Mouse (Mus musculus): ENCODE data around the gene Tdrd9. TPM values are rescaled to one million over a fixed set of nuclear protein-coding genes. Genes with fewer than 3 reads are reported as not detected.
A peak's percentile ranks its signal among the peaks of the same experiment; 100 is the strongest.

The Tdrd9 gene
- polyA plus RNA-seq, 1 experiment from 2014 or later, result 0.23 TPM

GRCm38 (mm10) chr12:111972504-111972903, 1.1 kb downstream of the Tdrd9 start:
- no peak overlapping the region for H3K27ac ChIP-seq
- no peaks in the 10 kb centered on the region for H3K36me3 ChIP-seq
- no peak overlapping the region for H3K4me2 ChIP-seq (replicated peaks)
- ATAC-seq, result no peak
- H3K9ac ChIP-seq (replicated peaks), result no peak overlapping the region
- H3K4me3 ChIP-seq (replicated peaks), result no peak overlapping the region
- H3K27me3 ChIP-seq, result no peaks in the 10 kb centered on the region
- peaks cover 7% of the 10 kb centered on the region; the same call in 1 of the 2 replicates for H3K4me1 ChIP-seq (replicated peaks)
- WGBS, result 92% methylated on average over 10 of the region's 10 CpGs
- H3K9me3 ChIP-seq, result no peaks in the 10 kb centered on the region

GRCm38 (mm10) chr12:111974578-111974977, 3.2 kb downstream of the Tdrd9 start:
- H3K4me2 ChIP-seq (replicated peaks), result no peak overlapping the region
- H3K9me3 ChIP-seq, result no peaks in the 10 kb centered on the region
- no peak overlapping the region for H3K27ac ChIP-seq
- H3K27me3 ChIP-seq, result no peaks in the 10 kb centered on the region
- no peak for ATAC-seq
- no peaks in the 10 kb centered on the region for H3K36me3 ChIP-seq
- H3K9ac ChIP-seq (replicated peaks), result no peak overlapping the region
- H3K4me1 ChIP-seq (replicated peaks), result peaks cover 7% of the 10 kb centered on the region; the same call in 1 of the 2 replicates
- 91% methylated on average over 6 of the region's 6 CpGs for WGBS
- no peak overlapping the region for H3K4me3 ChIP-seq (replicated peaks)

- no peak overlapping the region for H3K4me2 ChIP-seq (replicated peaks)
- no peak overlapping the region for H3K27ac ChIP-seq
- H3K4me3 ChIP-seq (replicated peaks), result no peak overlapping the region
- H3K9me3 ChIP-seq, result no peaks in the 10 kb centered on the region
- no peak for ATAC-seq
- WGBS, result 69% methylated on average over 6 of the region's 6 CpGs
- H3K27me3 ChIP-seq, result no peaks in the 10 kb centered on the region
- H3K36me3 ChIP-seq, result no peaks in the 10 kb centered on the region
- no peak overlapping the region for H3K9ac ChIP-seq (replicated peaks)
- peaks cover 7% of the 10 kb centered on the region; the same call in 1 of the 2 replicates for H3K4me1 ChIP-seq (replicated peaks)
These were observed 5.8 kb downstream of the Tdrd9 start for GRCm38 (mm10) chr12:111977138-111977537.

GRCm38 (mm10) chr12:111978274-111978673, 6.9 kb downstream of the Tdrd9 start:
- Histone ChIP-seq H3K9ac (replicated peaks) (no peak overlapping the region), H3K4me3 (replicated peaks) (no peak overlapping the region), H3K27ac (no peak overlapping the region), H3K9me3 (no peaks in the 10 kb centered on the region), H3K4me1 (replicated peaks) (peaks cover 7% of the 10 kb centered on the region; the same call in 1 of the 2 replicates), H3K36me3 (no peaks in the 10 kb centered on the region), H3K4me2 (replicated peaks) (no peak overlapping the region), H3K27me3 (no peaks in the 10 kb centered on the region)
- no peak for ATAC-seq
- 82% methylated on average over 6 of the region's 6 CpGs for WGBS

GRCm38 (mm10) chr12:111980887-111981367, 9.6 kb downstream of the Tdrd9 start, which contains the start of gene Rd3l:
TSS of gene Rd3l (minus strand) at chr12:111981317.
- WGBS, result 81% methylated on average over 6 of the region's 6 CpGs
- no peak for ATAC-seq
- no peak within 1 kb of the TSS for H3K9ac ChIP-seq (replicated peaks)
- H3K4me2 ChIP-seq (replicated peaks), result no peak within 1 kb of the TSS
- no peaks in the 10 kb centered on the region for H3K36me3 ChIP-seq
- H3K4me3 ChIP-seq (replicated peaks), result no peak within 1 kb of the TSS
- no peaks in the 10 kb centered on the region for H3K27me3 ChIP-seq
- H3K4me1 ChIP-seq (replicated peaks), result peaks cover 7% of the 10 kb centered on the region; the same call in 1 of the 2 replicates
- no peaks in the 10 kb centered on the region for H3K9me3 ChIP-seq
- no peak within 1 kb of the TSS for H3K27ac ChIP-seq

- Histone ChIP-seq H3K9ac (replicated peaks) (no peak overlapping the region), H3K27ac (no peak overlapping the region), H3K36me3 (no peaks in the 10 kb centered on the region), H3K27me3 (no peaks in the 10 kb centered on the region), H3K9me3 (no peaks in the 10 kb centered on the region), H3K4me2 (replicated peaks) (no peak overlapping the region), H3K4me1 (replicated peaks) (peaks cover 4% of the 10 kb centered on the region; the same call in 1 of the 2 replicates), H3K4me3 (replicated peaks) (no peak overlapping the region)
- WGBS, result 72% methylated on average over 8 of the region's 8 CpGs
- no peak for ATAC-seq
These were observed 10.5 kb downstream of the Tdrd9 start for GRCm38 (mm10) chr12:111981831-111982230.

- Histone ChIP-seq H3K4me2 (replicated peaks) (no peak overlapping the region), H3K36me3 (no peaks in the 10 kb centered on the region), H3K9ac (replicated peaks) (no peak overlapping the region), H3K27ac (no peak overlapping the region), H3K4me3 (replicated peaks) (no peak overlapping the region), H3K4me1 (replicated peaks) (no peaks in the 10 kb centered on the region), H3K27me3 (no peaks in the 10 kb centered on the region), H3K9me3 (no peaks in the 10 kb centered on the region)
- no peak for ATAC-seq
- 77% methylated on average over 2 of the region's 2 CpGs for WGBS
These were observed 11.8 kb downstream of the Tdrd9 start for GRCm38 (mm10) chr12:111983165-111983564.

- H3K4me2 ChIP-seq (replicated peaks), result no peak overlapping the region
- H3K36me3 ChIP-seq, result no peaks in the 10 kb centered on the region
- no peak for ATAC-seq
- H3K9me3 ChIP-seq, result no peaks in the 10 kb centered on the region
- H3K27ac ChIP-seq, result no peak overlapping the region
- 51% methylated on average over 9 of the region's 9 CpGs for WGBS
- H3K4me3 ChIP-seq (replicated peaks), result no peak overlapping the region
- no peaks in the 10 kb centered on the region for H3K4me1 ChIP-seq (replicated peaks)
- no peaks in the 10 kb centered on the region for H3K27me3 ChIP-seq
- no peak overlapping the region for H3K9ac ChIP-seq (replicated peaks)
These were observed 15.4 kb downstream of the Tdrd9 start for GRCm38 (mm10) chr12:111986756-111987155.

- H3K4me1 ChIP-seq (replicated peaks), result no peaks in the 10 kb centered on the region
- no peaks in the 10 kb centered on the region for H3K27me3 ChIP-seq
- WGBS, result 87% methylated on average over 5 of the region's 5 CpGs
- no peaks in the 10 kb centered on the region for H3K36me3 ChIP-seq
- H3K4me2 ChIP-seq (replicated peaks), result no peak overlapping the region
- ATAC-seq, result no peak
- no peak overlapping the region for H3K9ac ChIP-seq (replicated peaks)
- no peaks in the 10 kb centered on the region for H3K9me3 ChIP-seq
- H3K27ac ChIP-seq, result no peak overlapping the region
- H3K4me3 ChIP-seq (replicated peaks), result no peak overlapping the region
These were observed 21.3 kb downstream of the Tdrd9 start for GRCm38 (mm10) chr12:111992626-111993025.

GRCm38 (mm10) chr12:111995161-111995560, 23.8 kb downstream of the Tdrd9 start:
- Histone ChIP-seq H3K27me3 (no peaks in the 10 kb centered on the region), H3K4me3 (replicated peaks) (no peak overlapping the region), H3K9ac (replicated peaks) (no peak overlapping the region), H3K4me1 (replicated peaks) (no peaks in the 10 kb centered on the region), H3K9me3 (no peaks in the 10 kb centered on the region), H3K4me2 (replicated peaks) (no peak overlapping the region), H3K27ac (no peak overlapping the region), H3K36me3 (no peaks in the 10 kb centered on the region)
- WGBS, result 93% methylated on average over 2 of the region's 2 CpGs
- ATAC-seq, result no peak

GRCm38 (mm10) chr12:111999735-112000134, 28.4 kb downstream of the Tdrd9 start:
- Histone ChIP-seq H3K4me2 (replicated peaks) (no peak overlapping the region), H3K9me3 (no peaks in the 10 kb centered on the region), H3K9ac (replicated peaks) (no peak overlapping the region), H3K4me1 (replicated peaks) (no peaks in the 10 kb centered on the region), H3K36me3 (no peaks in the 10 kb centered on the region), H3K4me3 (replicated peaks) (no peak overlapping the region), H3K27ac (no peak overlapping the region), H3K27me3 (no peaks in the 10 kb centered on the region)
- 94% methylated on average over 7 of the region's 7 CpGs for WGBS
- no peak for ATAC-seq

GRCm38 (mm10) chr12:112001223-112001622, 29.9 kb downstream of the Tdrd9 start:
- Histone ChIP-seq H3K27me3 (no peaks in the 10 kb centered on the region), H3K4me1 (replicated peaks) (no peaks in the 10 kb centered on the region), H3K4me2 (replicated peaks) (no peak overlapping the region), H3K36me3 (no peaks in the 10 kb centered on the region), H3K27ac (no peak overlapping the region), H3K9me3 (no peaks in the 10 kb centered on the region), H3K9ac (replicated peaks) (no peak overlapping the region), H3K4me3 (replicated peaks) (no peak overlapping the region)
- ATAC-seq, result peak; percentile 40; the same call in 1 of the 2 replicates
- WGBS, result 24% methylated on average over 8 of the region's 8 CpGs
